Mouse (Mus musculus): ENCODE measurements around the gene Rab2b. TPM values are rescaled to one million over a fixed set of nuclear protein-coding genes. Genes with fewer than 3 reads are reported as not detected.

The Rab2b gene
- polyA plus RNA-seq (2015; fragmentation: Nextera tagmentation; extraction: Ambion mirVana): 17.9 and 18.6 TPM in 2 replicates

DNA sequence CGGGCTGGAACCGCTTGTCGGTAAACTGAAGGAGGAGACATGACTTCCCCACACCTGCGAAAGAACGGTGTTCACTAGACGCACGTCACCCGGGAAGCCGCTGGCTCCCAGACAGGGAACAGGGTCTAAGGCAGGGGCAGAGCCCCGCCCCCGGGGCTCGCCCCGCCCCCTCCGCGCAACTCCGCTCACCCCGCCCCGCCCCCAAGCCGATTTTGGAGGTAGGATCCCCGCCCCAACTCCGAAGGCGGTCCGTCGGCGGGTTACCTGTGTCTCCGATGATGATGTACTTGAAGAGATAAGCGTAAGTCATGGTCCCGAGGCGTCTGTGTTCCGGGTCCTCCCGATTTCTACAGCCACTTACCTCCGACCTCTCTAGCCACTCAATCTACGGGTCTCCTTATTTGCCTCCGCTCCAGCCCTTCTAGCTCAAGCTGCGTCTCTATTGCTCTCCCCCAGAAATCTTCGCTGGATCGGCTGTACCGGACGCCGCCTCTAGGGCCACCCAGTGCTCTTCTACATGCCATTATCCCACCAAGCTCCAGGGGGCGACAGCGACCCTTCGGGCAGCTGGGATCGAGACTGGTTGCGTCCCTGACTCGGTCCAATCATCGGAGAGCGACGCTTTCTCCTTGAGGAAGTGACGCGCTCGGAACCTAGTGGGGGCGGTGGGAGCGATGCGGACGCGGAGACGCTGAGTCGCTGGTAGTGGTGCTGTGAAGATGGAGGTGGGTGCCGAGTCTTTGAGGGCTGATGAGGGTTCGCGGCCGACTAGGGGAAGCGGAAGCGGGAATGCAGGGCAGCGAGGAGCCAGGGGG lies at the start of gene Rab2b, which contains the start of gene Tox4:
TSS of gene Rab2b (minus strand) at position 614 of the 815 bp plus-strand sequence.
TSS of gene Tox4 (plus strand) at position 215 of the 815 bp plus-strand sequence.
- WGBS: under 1% methylated on average over 63 of the region's 66 CpGs
- ATAC-seq (ENCODE audit: low read depth): peak; percentile 99

DNA sequence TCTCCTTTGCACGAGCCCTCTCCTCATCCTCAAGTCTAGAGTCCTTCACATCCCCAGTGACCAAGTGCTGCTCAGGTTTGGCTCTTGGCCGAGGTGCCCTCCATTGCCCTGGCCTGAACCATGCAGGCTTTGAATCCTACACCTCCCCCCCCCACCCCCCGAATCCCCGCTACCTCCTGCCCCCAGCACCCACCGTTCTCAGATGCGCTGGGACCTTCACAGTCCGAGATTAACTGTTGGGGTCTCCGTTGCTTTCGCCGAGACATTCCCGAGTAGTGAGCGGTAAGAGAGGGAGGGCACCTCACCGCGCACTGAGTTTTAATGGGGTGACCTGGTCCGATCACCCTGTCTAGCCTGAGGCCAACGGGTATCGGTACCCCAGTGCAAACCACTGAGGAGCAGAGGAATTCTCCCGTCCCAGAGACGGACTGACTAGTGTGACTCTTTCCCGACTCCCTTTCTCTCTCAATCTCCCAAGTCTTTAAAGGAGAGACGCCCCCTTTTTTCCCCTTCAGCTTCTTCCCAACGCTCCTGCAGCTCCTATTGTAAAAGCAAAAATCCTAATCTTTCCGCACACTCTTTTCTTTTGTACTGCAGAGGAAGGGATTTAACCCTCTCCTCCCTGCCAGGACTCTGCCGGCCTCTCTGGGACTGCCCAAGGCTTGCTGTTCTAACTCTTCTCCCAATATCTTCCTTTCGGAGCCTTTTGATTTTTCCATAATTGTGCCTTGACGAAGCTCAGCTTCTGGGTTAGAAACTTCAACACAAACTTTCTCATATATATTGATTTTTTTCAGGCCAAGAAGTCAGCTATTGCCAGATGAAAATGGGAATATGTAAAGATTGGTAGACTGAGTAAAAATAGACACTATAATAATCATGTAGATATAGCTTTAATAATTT lies 48.8 kb upstream of the Rab2b start, which contains the start of gene Sall2:
TSS of gene Sall2 (minus strand) at position 853 of the 903 bp plus-strand sequence.
- Histone ChIP-seq H3K27ac (ENCODE audit: low read length) (no peak within 1 kb of the TSS), H3K4me1 (replicated peaks; ENCODE audit: control insufficient read depth, insufficient read depth, low read length) (peaks cover 7% of the 10 kb centered on the region), H3K4me2 (ENCODE audit: low read depth, low read length) (peak within 1 kb of the TSS; percentile 74), H3K36me3 (ENCODE audit: control insufficient read depth, insufficient read depth, low read length) (no peaks in the 10 kb centered on the region), H3K27me3 (ENCODE audit: control insufficient read depth, insufficient read depth, low read depth, low read length) (peaks cover 42% of the 10 kb centered on the region), H3K9ac (ENCODE audit: low read length) (peak within 1 kb of the TSS; percentile 17), H3K4me3 (ENCODE audit: low read length) (peak within 1 kb of the TSS; percentile 45), H3K9me3 (ENCODE audit: control insufficient read depth, low read length) (no peaks in the 10 kb centered on the region)
- ATAC-seq (ENCODE audit: low read depth): no peak; the same call in 1 of the 2 replicates
- 2% methylated on average over 25 of the region's 26 CpGs for WGBS

More for the DNA sequence above, at the start of gene Rab2b, which contains the start of gene Tox4:
- Histone ChIP-seq H3K27me3 (ENCODE audit: control insufficient read depth, insufficient read depth, low read depth, low read length) (no peaks in the 10 kb centered on the region), H3K9me3 (ENCODE audit: control insufficient read depth, low read length) (no peaks in the 10 kb centered on the region), H3K27ac (ENCODE audit: low read length) (peak within 1 kb of the TSS; percentile 83), H3K9ac (ENCODE audit: low read length) (peak within 1 kb of the TSS; percentile 89), H3K36me3 (ENCODE audit: control insufficient read depth, insufficient read depth, low read length) (peaks cover 3% of the 10 kb centered on the region), H3K4me2 (ENCODE audit: low read depth, low read length) (peak within 1 kb of the TSS; percentile 65), H3K4me1 (replicated peaks; ENCODE audit: control insufficient read depth, insufficient read depth, low read length) (peaks cover 8% of the 10 kb centered on the region), H3K4me3 (ENCODE audit: low read length) (peak within 1 kb of the TSS; percentile 93)

DNA sequence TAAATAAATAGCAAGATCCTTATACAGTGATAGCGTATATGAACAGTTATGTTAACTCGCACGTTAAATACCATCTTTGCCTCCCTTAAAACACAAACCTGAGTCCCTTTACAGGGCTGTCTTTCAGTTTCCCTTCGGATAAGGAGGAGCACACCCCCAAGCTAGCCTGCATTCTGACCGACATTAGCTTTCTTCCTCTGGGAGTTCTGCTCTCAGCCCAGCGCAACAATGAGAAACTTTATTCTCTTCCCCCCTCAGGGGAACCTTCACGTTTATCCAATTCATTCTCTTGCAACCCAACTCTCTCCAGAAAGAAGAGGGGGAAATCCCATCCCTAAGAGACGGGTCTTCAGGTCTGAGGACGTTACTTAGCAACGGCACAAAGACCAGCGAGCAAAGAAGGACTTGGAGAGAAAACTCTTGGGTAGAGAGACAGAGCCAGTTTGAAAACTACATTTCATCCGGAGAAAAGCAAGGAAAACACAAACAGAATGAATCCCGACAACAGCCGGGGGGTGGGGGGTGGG lies 48.1 kb upstream of the Rab2b start:
- Histone ChIP-seq H3K27me3 (ENCODE audit: control insufficient read depth, insufficient read depth, low read depth, low read length) (peaks cover 42% of the 10 kb centered on the region), H3K9ac (ENCODE audit: low read length) (peak overlapping the region; percentile 17), H3K4me3 (ENCODE audit: low read length) (peak overlapping the region; percentile 45), H3K4me1 (replicated peaks; ENCODE audit: control insufficient read depth, insufficient read depth, low read length) (peaks cover 7% of the 10 kb centered on the region), H3K4me2 (ENCODE audit: low read depth, low read length) (peak overlapping the region; percentile 74), H3K27ac (ENCODE audit: low read length) (no peak overlapping the region), H3K36me3 (ENCODE audit: control insufficient read depth, insufficient read depth, low read length) (no peaks in the 10 kb centered on the region), H3K9me3 (ENCODE audit: control insufficient read depth, low read length) (no peaks in the 10 kb centered on the region)
- no peak for ATAC-seq (ENCODE audit: low read depth)
- WGBS: 3% methylated on average over 14 of the region's 14 CpGs

GRCm38 (mm10) chr14:52325890-52326289 lies 46.5 kb upstream of the Rab2b start:
- ATAC-seq (ENCODE audit: low read depth): no peak
- Histone ChIP-seq H3K9me3 (ENCODE audit: control insufficient read depth, low read length) (no peaks in the 10 kb centered on the region), H3K36me3 (ENCODE audit: control insufficient read depth, insufficient read depth, low read length) (no peaks in the 10 kb centered on the region), H3K4me1 (replicated peaks; ENCODE audit: control insufficient read depth, insufficient read depth, low read length) (peaks cover 7% of the 10 kb centered on the region), H3K9ac (ENCODE audit: low read length) (no peak overlapping the region), H3K4me2 (ENCODE audit: low read depth, low read length) (no peak overlapping the region), H3K27me3 (ENCODE audit: control insufficient read depth, insufficient read depth, low read depth, low read length) (peaks cover 33% of the 10 kb centered on the region), H3K4me3 (ENCODE audit: low read length) (no peak overlapping the region), H3K27ac (ENCODE audit: low read length) (no peak overlapping the region)
- 19% methylated on average over 4 of the region's 4 CpGs for WGBS

DNA sequence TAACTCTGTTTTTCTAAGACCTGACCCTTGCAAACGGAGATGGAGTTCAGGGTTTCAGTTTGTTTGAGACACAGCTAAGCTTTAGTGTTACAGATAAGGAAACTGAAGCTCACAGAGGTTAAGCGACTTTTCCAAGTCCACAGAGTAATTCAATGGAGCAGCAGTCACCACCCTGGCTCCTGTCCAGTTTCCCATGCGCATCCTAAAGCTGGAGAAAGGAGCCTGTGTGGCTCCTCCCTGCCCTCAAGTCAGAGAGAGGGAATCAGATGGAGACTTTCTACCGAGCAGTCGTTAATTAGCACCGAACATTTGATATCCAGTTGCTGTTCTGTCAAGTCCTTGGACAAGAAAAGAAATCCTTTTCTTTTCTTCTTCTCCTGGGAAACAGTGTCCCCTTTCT lies 40.0 kb upstream of the Rab2b start:
- Histone ChIP-seq H3K4me3 (ENCODE audit: low read length) (no peak overlapping the region), H3K27ac (ENCODE audit: low read length) (no peak overlapping the region), H3K4me2 (ENCODE audit: low read depth, low read length) (no peak overlapping the region), H3K4me1 (replicated peaks; ENCODE audit: control insufficient read depth, insufficient read depth, low read length) (peaks cover 14% of the 10 kb centered on the region), H3K9ac (ENCODE audit: low read length) (no peak overlapping the region), H3K9me3 (ENCODE audit: control insufficient read depth, low read length) (no peaks in the 10 kb centered on the region), H3K36me3 (ENCODE audit: control insufficient read depth, insufficient read depth, low read length) (peaks cover 4% of the 10 kb centered on the region), H3K27me3 (ENCODE audit: control insufficient read depth, insufficient read depth, low read depth, low read length) (0 out of 2 replicates have a peak, but pooled peaks cover 2% of the 10 kb centered on the region)
- no peak for ATAC-seq (ENCODE audit: low read depth)
- WGBS: 34% methylated on average over 6 of the region's 6 CpGs

DNA sequence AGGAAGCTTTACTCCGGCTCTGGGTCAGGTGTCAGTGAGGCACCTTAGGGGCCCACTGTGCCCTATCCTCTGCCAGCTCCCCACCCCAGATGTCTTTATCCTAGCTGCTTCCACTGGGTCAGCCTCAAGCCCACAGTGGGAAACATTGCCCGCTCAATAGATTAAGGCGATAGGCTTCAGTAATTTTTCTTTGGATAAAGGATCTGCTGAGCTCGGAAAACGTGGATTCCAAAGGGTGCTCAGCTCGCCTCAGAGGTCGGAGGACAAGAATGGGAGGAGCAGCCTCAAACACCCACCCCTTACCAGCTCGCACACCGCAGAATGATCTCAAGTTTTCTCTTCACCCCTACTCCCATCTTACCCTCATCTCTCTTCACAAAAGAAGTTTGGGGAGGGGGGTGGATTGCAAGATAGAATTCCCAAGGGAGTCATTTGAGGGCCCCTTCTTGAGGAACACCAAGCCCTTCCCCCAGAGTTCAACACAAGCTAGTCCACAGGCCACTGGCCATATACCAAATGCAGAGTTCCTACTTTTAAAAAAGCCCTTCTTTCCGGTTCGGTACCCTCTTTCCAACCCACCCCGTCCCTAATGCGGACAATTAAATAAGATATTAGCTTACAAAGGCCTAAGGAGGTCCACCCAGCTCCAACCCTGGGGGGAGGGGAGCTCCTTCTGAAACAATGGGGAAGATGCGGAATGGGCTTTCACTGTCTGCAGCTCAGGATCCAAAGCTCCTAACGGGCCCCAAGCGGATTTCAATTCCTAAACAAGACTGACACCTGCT lies 37.3 kb upstream of the Rab2b start:
- ATAC-seq (ENCODE audit: low read depth): peak; percentile 54
- H3K4me3 ChIP-seq (ENCODE audit: low read length): peak overlapping the region; percentile 59
- H3K9me3 ChIP-seq (ENCODE audit: control insufficient read depth, low read length): no peaks in the 10 kb centered on the region
- H3K27me3 ChIP-seq (ENCODE audit: control insufficient read depth, insufficient read depth, low read depth, low read length): no peaks in the 10 kb centered on the region
- H3K27ac ChIP-seq (ENCODE audit: low read length): peak overlapping the region; percentile 45; the same call in 1 of the 2 replicates
- peaks cover 26% of the 10 kb centered on the region for H3K4me1 ChIP-seq (replicated peaks; ENCODE audit: control insufficient read depth, insufficient read depth, low read length)
- 10% methylated on average over 16 of the region's 16 CpGs for WGBS
- H3K9ac ChIP-seq (ENCODE audit: low read length): peak overlapping the region; percentile 72
- peak overlapping the region; percentile 84 for H3K4me2 ChIP-seq (ENCODE audit: low read depth, low read length)
- H3K36me3 ChIP-seq (ENCODE audit: control insufficient read depth, insufficient read depth, low read length): peaks cover 27% of the 10 kb centered on the region

DNA sequence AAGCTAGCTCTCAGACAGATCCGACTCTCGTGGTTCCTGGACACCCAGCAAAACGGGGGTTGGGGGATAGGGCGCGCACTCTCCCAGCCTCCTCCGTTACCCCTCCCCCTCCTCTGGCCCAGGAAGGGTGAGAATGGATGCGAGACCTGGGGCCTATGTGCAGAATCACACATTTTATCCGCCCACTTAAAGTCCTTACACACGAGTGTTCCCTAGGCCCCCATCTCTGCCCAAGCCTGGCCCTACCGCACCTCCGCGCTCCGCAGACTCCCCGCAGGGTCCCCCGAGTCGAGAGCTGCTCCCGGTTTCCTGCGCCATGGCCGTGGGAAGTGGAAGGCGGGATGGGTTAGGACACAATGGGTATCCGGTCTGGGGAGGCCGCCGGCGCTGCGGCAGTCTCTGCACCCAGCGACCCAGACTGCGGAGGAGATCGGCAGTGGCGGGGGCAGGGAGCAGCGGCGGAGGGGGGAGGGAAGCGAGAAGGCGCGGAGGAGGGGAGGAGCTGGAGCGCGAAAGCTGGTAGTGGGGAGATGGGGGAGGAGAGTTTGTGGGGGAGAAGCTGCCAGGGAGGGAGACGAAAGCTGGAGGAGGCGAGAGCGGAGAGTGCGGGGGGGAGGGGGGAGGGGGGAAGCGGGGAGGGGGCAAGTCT lies 36.6 kb upstream of the Rab2b start:
- WGBS: under 1% methylated on average over 34 of the region's 41 CpGs
- H3K9ac ChIP-seq (ENCODE audit: low read length): peak overlapping the region; percentile 72

DNA sequence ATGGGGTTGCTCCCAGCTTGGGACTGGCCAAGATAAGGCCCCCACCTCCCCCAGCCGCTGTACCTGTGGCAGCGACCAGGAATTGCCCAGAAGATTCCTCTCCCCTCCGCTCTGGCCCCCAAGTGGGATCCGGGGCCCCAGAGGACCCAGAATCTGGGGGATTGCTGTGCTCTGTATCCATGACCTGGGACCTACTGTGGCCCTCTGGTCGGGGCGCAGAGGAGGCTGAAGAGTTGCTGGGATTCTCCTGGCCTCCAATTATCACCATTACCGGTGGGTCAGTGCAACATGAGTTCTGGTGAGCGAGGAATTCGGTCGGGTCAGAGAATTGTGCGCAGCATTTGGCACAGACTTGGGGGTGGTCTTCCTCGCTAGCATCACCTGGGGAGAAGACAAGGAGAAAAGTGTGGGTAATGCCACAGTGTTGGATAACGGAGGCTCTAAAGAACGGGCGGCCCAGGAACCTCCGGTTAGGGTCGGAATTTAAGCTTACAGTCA lies 36.0 kb upstream of the Rab2b start:
- Histone ChIP-seq H3K27ac (ENCODE audit: low read length) (peak overlapping the region; percentile 45), H3K36me3 (ENCODE audit: control insufficient read depth, insufficient read depth, low read length) (peaks cover 33% of the 10 kb centered on the region), H3K27me3 (ENCODE audit: control insufficient read depth, insufficient read depth, low read depth, low read length) (no peaks in the 10 kb centered on the region), H3K4me1 (replicated peaks; ENCODE audit: control insufficient read depth, insufficient read depth, low read length) (peaks cover 28% of the 10 kb centered on the region), H3K4me3 (ENCODE audit: low read length) (peak overlapping the region; percentile 59), H3K9ac (ENCODE audit: low read length) (peak overlapping the region; percentile 72), H3K9me3 (ENCODE audit: control insufficient read depth, low read length) (no peaks in the 10 kb centered on the region), H3K4me2 (ENCODE audit: low read depth, low read length) (peak overlapping the region; percentile 84)
- ATAC-seq (ENCODE audit: low read depth): no peak; the same call in 1 of the 2 replicates
- WGBS: 3% methylated on average over 17 of the region's 17 CpGs

More for the DNA sequence above, 36.6 kb upstream of the Rab2b start:
- H3K4me3 ChIP-seq (ENCODE audit: low read length): peak overlapping the region; percentile 59
- peak; percentile 87 for ATAC-seq (ENCODE audit: low read depth)
- peak overlapping the region; percentile 45 for H3K27ac ChIP-seq (ENCODE audit: low read length)
- H3K27me3 ChIP-seq (ENCODE audit: control insufficient read depth, insufficient read depth, low read depth, low read length): no peaks in the 10 kb centered on the region
- H3K4me1 ChIP-seq (replicated peaks; ENCODE audit: control insufficient read depth, insufficient read depth, low read length): peaks cover 28% of the 10 kb centered on the region
- peaks cover 29% of the 10 kb centered on the region for H3K36me3 ChIP-seq (ENCODE audit: control insufficient read depth, insufficient read depth, low read length)
- peak overlapping the region; percentile 84 for H3K4me2 ChIP-seq (ENCODE audit: low read depth, low read length)
- H3K9me3 ChIP-seq (ENCODE audit: control insufficient read depth, low read length): no peaks in the 10 kb centered on the region
